Mouse (Mus musculus) lung, embryonic 14.5 days (tissue): ENCODE measurements around the gene Mgat1. TPM values are rescaled to one million over a fixed set of nuclear protein-coding genes. Genes with fewer than 3 reads are reported as not detected.

Source experiments
- ATAC-seq: fragments of 200-750 bp; cut with Nextera tagmentation; 2 replicates; pipeline ENCODE4 v1.8.0; 2017; ENCODE audit warnings: mild to moderate bottlenecking, moderate TSS enrichment, moderate library complexity; ENCODE audit not compliant: insufficient read depth
- DNase-seq: peaks from one replicate; pipeline ENCODE4 v3.0.0-alpha.2; 2015
- H3K27ac ChIP-seq: fragments of 300-500 bp; sonication (generic); 2 replicates; pipeline ENCODE4 v1.5.1; 2014; ENCODE audit warnings: low read depth, mild to moderate bottlenecking, moderate library complexity
- H3K27me3 ChIP-seq: fragments of 300-500 bp; sonication (generic); 2 replicates; pipeline ENCODE4 v1.6.1; 2014; ENCODE audit warnings: low read length, control low read depth; ENCODE audit not compliant: insufficient read depth
- H3K36me3 ChIP-seq: fragments of 300-500 bp; sonication (generic); 2 replicates; pipeline ENCODE4 v1.6.1; 2014; ENCODE audit warnings: control low read depth; ENCODE audit not compliant: insufficient read depth
- H3K4me1 ChIP-seq: fragments of 300-500 bp; sonication (generic); 2 replicates; pipeline ENCODE4 v1.6.1; 2014; ENCODE audit warnings: antibody characterized with exemption, control low read depth; ENCODE audit not compliant: insufficient read depth
- H3K4me2 ChIP-seq: fragments of 300-500 bp; sonication (generic); 2 replicates; pipeline ENCODE4 v1.6.1; 2014; ENCODE audit warnings: mild to moderate bottlenecking
- H3K4me3 ChIP-seq: fragments of 300-500 bp; sonication (generic); 2 replicates; pipeline ENCODE4 v1.5.1; 2014; ENCODE audit warnings: low read depth, low read length
- H3K9ac ChIP-seq: fragments of 300-500 bp; sonication (generic); 2 replicates; pipeline ENCODE4 v1.6.1; 2014
- H3K9me3 ChIP-seq: fragments of 300-500 bp; sonication (generic); 2 replicates; pipeline ENCODE4 v1.6.1; 2016; ENCODE audit warnings: low read depth, low read length, control low read depth
- CTCF ChIP-seq: IDR thresholded peaks from 2 replicates; pipeline ENCODE4 v1.5.1; 2016; ENCODE audit warnings: antibody characterized with exemption, low read depth
- WGBS: fragments of 180-500 bp; shearing (Covaris S2); extraction: QIAGEN DNeasy Blood & Tissue Kit; methylation state at CpG from one replicate; pipeline ENCODE4 v1.1.7; 2014; 5-methylcytosine and 5-hydroxymethylcytosine counted together
- polyA plus RNA-seq: library from polyadenylated mRNA; unstranded; fragments of >200 nt; fragmentation: Nextera tagmentation; extraction: Ambion mirVana; gene quantifications from 2 replicates; pipeline ENCODE4 v1.2.1, GENCODE M21; 2014

Mgat1 gene
- polyA plus RNA-seq, 1 experiment from 2014 or later: 60.0 TPM

DNA sequence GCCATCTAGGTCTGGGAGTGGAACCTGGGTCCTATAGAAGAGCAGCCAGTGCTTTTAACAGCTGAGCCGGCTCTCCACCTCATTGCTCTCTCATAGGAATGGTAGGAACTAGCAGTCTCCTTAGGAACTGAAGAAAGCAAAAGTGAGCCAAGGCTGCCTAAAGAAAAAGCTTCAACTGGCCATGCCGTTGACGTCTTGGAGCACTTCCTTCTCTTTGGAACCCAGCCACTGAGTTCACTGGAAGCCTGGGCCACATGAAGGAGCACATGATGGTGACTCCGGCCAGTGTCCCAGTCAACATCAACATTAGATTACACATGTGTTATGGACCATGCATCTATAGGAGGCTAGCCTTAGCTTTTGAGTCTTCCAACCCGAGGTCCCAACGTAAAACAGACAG, 9.0 kb downstream of the Mgat1 start:
- Histone ChIP-seq H3K27ac (no peak overlapping the region), H3K4me1 (peaks cover 10% of the 10 kb centered on the region), H3K27me3 (no peaks in the 10 kb centered on the region), H3K36me3 (peaks cover 38% of the 10 kb centered on the region), H3K9me3 (no peaks in the 10 kb centered on the region), H3K4me3 (no peak overlapping the region), H3K4me2 (0 out of 2 replicates have a peak overlapping the region, but pooled peaks have one; percentile 8), H3K9ac (no peak overlapping the region)
- ATAC-seq: no peak
- 83% methylated on average over 6 of the region's 6 CpGs for WGBS
- DNase-seq: peak; percentile 6
- TF ChIP-seq CTCF: no peak

DNA sequence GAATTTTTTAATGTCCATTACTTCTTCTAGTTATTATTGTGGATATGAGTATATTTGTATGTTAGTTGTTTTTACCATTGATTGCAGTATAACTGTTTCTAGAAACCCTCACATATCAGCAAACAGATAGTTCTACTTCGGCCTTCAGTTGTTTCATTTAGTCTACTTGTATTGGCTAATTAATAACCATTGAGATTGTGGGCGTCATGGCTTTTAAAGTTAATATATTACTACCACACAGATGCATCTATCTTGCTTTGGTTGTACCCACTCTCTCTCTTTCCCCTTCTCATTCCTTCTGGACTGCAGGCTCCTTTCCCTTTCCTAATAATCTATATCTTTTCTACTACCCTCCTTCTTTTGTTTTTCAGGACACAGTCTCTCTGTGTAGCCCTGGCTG, 15.3 kb downstream of the Mgat1 start:
- no peak overlapping the region for H3K4me2 ChIP-seq
- H3K27ac ChIP-seq: no peak overlapping the region
- H3K27me3 ChIP-seq: no peaks in the 10 kb centered on the region
- no peak overlapping the region for H3K4me3 ChIP-seq
- H3K9me3 ChIP-seq: no peaks in the 10 kb centered on the region
- TF ChIP-seq CTCF: no peak
- no peaks in the 10 kb centered on the region for H3K4me1 ChIP-seq
- ATAC-seq (no peak), DNase-seq (no peak)
- H3K36me3 ChIP-seq: peaks cover 74% of the 10 kb centered on the region
- H3K9ac ChIP-seq: no peak overlapping the region
- WGBS: 72% methylated on average over 2 of the region's 2 CpGs

DNA sequence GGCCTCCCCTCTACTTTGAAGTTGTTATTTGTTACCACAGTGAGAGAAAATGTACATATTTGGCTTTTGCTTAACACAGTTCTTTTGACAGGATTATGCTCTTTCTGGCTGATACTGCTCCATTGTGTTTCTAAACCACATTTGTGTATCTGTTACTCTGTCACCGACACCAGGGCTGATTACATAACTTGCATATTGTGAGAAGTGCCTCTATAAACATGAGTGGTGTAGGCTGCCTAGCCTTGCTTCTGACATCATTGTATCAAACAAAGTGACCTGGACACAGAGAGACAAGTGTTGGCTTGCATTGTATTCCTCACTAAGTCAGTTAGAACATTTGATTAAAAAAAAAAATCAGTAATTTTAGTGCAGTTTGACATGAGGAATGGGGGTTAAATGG, 15.8 kb downstream of the Mgat1 start:
- TF ChIP-seq CTCF: no peak
- no peak overlapping the region for H3K4me2 ChIP-seq
- 53% methylated on average over 1 of the region's 1 CpGs for WGBS
- no peak overlapping the region for H3K27ac ChIP-seq
- ATAC-seq: no peak
- H3K4me1 ChIP-seq: no peaks in the 10 kb centered on the region
- H3K9me3 ChIP-seq: no peaks in the 10 kb centered on the region
- DNase-seq: no peak
- no peak overlapping the region for H3K9ac ChIP-seq
- no peaks in the 10 kb centered on the region for H3K27me3 ChIP-seq
- no peak overlapping the region for H3K4me3 ChIP-seq
- H3K36me3 ChIP-seq: peaks cover 70% of the 10 kb centered on the region

DNA sequence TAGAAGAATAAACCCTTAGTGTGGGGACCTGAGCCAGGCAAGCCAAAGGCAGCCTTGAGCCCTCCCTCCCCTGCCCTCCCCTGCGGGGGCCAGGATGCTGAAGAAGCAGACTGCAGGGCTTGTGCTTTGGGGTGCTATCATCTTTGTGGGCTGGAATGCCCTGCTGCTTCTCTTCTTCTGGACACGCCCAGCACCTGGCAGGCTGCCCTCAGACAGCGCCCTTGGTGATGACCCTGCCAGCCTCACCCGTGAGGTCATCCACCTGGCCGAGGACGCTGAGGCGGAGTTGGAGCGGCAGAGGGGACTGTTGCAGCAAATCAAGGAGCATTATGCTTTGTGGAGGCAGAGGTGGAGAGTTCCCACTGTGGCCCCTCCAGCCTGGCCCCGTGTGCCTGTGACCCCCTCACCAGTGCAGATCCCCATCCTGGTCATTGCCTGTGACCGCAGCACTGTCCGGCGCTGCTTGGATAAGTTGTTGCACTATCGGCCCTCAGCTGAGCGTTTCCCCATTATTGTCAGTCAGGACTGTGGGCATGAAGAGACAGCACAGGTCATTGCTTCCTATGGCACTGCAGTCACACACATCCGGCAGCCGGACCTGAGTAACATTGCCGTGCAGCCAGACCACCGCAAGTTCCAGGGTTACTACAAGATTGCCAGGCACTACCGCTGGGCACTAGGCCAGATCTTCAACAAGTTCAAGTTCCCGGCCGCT, 16.8 kb downstream of the Mgat1 start:
- H3K36me3 ChIP-seq: peaks cover 61% of the 10 kb centered on the region
- 90% methylated on average over 21 of the region's 21 CpGs for WGBS
- peak; percentile 8; the same call in 1 of the 2 replicates for ATAC-seq

DNA sequence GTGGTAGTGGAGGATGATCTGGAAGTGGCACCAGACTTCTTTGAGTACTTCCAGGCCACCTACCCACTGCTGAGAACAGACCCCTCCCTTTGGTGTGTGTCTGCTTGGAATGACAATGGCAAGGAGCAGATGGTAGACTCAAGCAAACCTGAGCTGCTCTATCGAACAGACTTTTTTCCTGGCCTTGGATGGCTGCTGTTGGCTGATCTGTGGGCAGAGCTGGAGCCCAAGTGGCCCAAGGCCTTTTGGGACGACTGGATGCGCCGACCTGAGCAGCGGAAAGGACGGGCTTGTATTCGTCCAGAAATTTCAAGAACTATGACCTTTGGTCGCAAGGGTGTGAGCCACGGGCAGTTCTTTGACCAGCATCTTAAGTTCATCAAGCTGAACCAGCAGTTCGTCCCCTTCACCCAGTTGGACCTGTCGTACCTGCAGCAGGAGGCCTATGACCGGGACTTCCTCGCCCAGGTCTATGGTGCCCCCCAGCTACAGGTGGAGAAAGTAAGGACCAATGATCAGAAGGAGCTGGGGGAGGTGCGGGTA, 17.4 kb downstream of the Mgat1 start:
- TF ChIP-seq CTCF: no peak
- H3K9ac ChIP-seq: no peak overlapping the region
- H3K36me3 ChIP-seq: peaks cover 56% of the 10 kb centered on the region
- no peaks in the 10 kb centered on the region for H3K9me3 ChIP-seq
- no peak overlapping the region for H3K27ac ChIP-seq
- WGBS: 90% methylated on average over 14 of the region's 14 CpGs
- no peak overlapping the region for H3K4me3 ChIP-seq
- DNase-seq (no peak), ATAC-seq (no peak)
- H3K27me3 ChIP-seq: no peaks in the 10 kb centered on the region
- H3K4me2 ChIP-seq: no peak overlapping the region
- H3K4me1 ChIP-seq: no peaks in the 10 kb centered on the region

More for the DNA sequence above, 16.8 kb downstream of the Mgat1 start:
- no peaks in the 10 kb centered on the region for H3K9me3 ChIP-seq
- no peak overlapping the region for H3K9ac ChIP-seq
- no peaks in the 10 kb centered on the region for H3K4me1 ChIP-seq
- TF ChIP-seq CTCF: no peak
- no peak overlapping the region for H3K4me2 ChIP-seq
- DNase-seq: no peak
- H3K27me3 ChIP-seq: no peaks in the 10 kb centered on the region
- no peak overlapping the region for H3K4me3 ChIP-seq
- H3K27ac ChIP-seq: no peak overlapping the region

DNA sequence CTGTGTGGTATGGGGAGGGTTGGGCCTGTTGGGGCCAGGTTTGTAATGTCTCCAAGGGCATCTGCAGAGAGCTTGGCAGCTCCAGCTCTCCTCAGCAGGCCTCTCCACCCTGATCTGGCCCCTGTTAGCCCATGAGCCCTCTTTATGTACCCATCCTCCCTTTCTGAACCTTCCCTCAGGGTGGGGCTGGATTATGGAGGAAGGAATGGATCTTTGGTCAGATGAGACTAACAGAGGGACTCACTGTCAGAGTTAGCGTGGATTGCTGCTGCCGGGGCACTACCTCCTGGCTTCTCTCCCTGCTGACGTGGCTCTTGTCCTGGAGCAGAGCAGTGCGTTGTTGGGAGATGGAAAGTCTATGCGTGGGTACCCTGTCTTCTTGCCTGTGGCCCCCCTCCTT, 18.3 kb downstream of the Mgat1 start:
- Histone ChIP-seq H3K4me1 (no peaks in the 10 kb centered on the region), H3K27me3 (no peaks in the 10 kb centered on the region), H3K36me3 (peaks cover 50% of the 10 kb centered on the region), H3K4me3 (no peak overlapping the region), H3K4me2 (no peak overlapping the region), H3K9me3 (no peaks in the 10 kb centered on the region), H3K9ac (no peak overlapping the region), H3K27ac (no peak overlapping the region)
- no peak for TF ChIP-seq CTCF
- WGBS: 87% methylated on average over 5 of the region's 5 CpGs
- ATAC-seq: no peak
- no peak for DNase-seq

DNA sequence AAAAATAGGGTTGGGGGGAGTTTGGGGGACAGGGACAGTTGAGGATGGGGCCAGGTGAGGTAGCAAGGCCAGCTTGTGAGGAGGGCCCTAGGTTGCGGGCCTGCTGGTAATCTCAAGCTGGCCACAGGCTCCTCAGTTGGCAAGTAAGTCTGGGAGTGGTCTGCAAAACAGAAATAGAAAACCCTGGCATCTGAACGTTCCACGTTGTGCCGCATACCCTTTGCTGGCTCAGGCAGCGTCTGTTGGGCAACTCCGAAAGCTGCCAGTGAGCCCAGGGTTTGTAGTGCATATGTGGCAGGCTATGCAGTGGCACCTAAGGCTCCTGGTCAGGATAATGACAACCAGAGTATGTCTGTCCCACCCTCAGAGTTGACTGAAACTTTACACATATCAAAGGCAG, 19.2 kb downstream of the Mgat1 start:
- peaks cover 50% of the 10 kb centered on the region for H3K36me3 ChIP-seq
- 87% methylated on average over 6 of the region's 6 CpGs for WGBS

More for the DNA sequence above, 19.2 kb downstream of the Mgat1 start:
- TF ChIP-seq CTCF: no peak
- DNase-seq (no peak), ATAC-seq (no peak)
- no peak overlapping the region for H3K27ac ChIP-seq
- H3K27me3 ChIP-seq: no peaks in the 10 kb centered on the region
- no peaks in the 10 kb centered on the region for H3K9me3 ChIP-seq
- no peak overlapping the region for H3K4me2 ChIP-seq
- H3K9ac ChIP-seq: no peak overlapping the region
- no peaks in the 10 kb centered on the region for H3K4me1 ChIP-seq
- H3K4me3 ChIP-seq: no peak overlapping the region
